Mouse (Mus musculus) bone marrow macrophage, adult 2 months (primary cell): ENCODE measurements around the gene Myo6. TPM values are rescaled to one million over a fixed set of nuclear protein-coding genes. Genes with fewer than 3 reads are reported as not detected.

Experiments
- H3K27ac ChIP-seq: 2 replicates; pipeline ENCODE4 v1.5.1; 2012; ENCODE audit warnings: low read depth, low read length; ENCODE audit not compliant: insufficient read depth
- H3K4me1 ChIP-seq: 2 replicates; pipeline ENCODE4 v1.6.1; 2012; ENCODE audit warnings: low read length; ENCODE audit not compliant: control insufficient read depth, insufficient read depth
- H3K4me3 ChIP-seq: 2 replicates; pipeline ENCODE4 v1.5.1; 2012; ENCODE audit warnings: mild to moderate bottlenecking, low read length, moderate library complexity; ENCODE audit not compliant: insufficient read depth
- CTCF ChIP-seq: IDR thresholded peaks from 2 replicates; pipeline ENCODE4 v1.5.1; 2012; ENCODE audit warnings: low read depth, mild to moderate bottlenecking, low read length, moderate library complexity
- POLR2A ChIP-seq: IDR thresholded peaks from 2 replicates; pipeline ENCODE4 v1.6.1; 2012; ENCODE audit warnings: mild to moderate bottlenecking, low read depth, low read length, borderline replicate concordance
- polyA plus RNA-seq: library from polyadenylated mRNA; stranded (reverse); fragments of >200 nt; gene quantifications from 2 replicates; pipeline ENCODE4 v1.2.4, GENCODE M21; 2012; ENCODE audit not compliant: missing spikeins, insufficient read depth, insufficient read length

The Myo6 gene
- polyA plus RNA-seq, 1 experiment: 2.5 TPM

DNA sequence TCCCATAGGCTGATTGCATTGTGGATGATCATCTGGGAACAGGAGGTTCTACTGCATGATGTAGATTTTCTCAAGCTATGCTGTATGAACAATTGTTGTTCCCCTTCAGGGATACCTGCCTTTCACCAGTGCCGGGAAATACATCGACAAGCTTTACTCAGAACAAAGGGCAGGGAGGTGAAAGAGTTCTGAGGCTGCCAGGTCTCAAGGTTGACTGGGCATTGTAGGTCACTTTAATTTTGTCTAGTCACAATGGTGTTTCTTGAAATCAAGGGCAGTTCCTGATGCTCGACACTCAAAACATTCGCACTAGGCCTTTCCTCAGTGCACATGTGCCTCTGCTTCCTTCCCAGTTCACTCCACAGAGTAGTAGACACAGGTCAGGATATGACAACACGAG is 15.9 kb downstream of the Myo6 start:
- no peak overlapping the region for H3K27ac ChIP-seq
- no peak overlapping the region for H3K4me3 ChIP-seq
- TF ChIP-seq CTCF (no peak), POLR2A (no peak)
- no peaks in the 10 kb centered on the region for H3K4me1 ChIP-seq

DNA sequence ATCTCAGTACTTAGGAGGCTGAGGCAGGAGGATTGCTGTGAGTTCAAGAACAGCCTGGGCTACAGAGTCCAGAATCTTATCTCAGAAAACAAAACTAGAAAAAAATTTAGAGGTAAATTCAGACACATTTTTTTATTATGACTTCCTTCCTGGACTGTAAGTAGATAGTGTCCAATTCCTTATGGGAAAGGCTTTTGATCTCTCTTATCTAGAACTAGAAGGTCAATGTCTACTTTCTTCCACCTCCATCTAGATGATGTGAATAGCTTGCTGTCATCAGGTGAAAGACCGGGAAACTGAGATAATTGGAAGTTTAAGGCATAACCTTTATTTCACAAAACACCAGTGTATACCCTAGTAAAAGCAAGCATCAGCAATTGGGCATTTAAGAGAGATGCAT is 16.9 kb downstream of the Myo6 start:
- no peak overlapping the region for H3K4me3 ChIP-seq
- no peak for TF ChIP-seq CTCF
- TF ChIP-seq POLR2A: no peak
- H3K4me1 ChIP-seq: no peaks in the 10 kb centered on the region
- H3K27ac ChIP-seq: no peak overlapping the region

GRCm38 (mm10) chr9:80184138-80184537 is 19.3 kb downstream of the Myo6 start:
- H3K4me3 ChIP-seq: no peak overlapping the region
- H3K27ac ChIP-seq: no peak overlapping the region
- no peaks in the 10 kb centered on the region for H3K4me1 ChIP-seq
- TF ChIP-seq CTCF (no peak), POLR2A (no peak)

DNA sequence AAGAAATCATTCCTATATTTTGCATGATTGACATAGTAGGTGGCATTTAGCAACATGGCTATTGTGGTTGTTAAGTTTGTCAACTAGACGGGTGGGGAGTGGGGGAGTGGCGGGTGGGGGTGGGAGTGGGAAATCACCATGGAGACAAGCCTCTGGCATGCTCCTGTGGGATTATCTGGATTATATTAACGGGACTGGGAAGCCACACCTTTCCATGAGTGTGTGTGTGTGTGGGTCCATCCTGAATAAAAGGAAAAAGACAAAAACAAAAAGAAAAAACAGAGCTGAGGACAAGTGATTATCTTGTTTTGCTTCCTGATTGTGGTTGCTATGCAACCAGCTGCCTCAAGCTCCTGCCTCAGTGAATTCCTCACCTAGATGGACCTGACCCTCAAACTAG is 20.9 kb downstream of the Myo6 start:
- H3K27ac ChIP-seq: no peak overlapping the region
- H3K4me1 ChIP-seq: no peaks in the 10 kb centered on the region
- no peak overlapping the region for H3K4me3 ChIP-seq
- TF ChIP-seq CTCF: no peak
- TF ChIP-seq POLR2A: no peak

DNA sequence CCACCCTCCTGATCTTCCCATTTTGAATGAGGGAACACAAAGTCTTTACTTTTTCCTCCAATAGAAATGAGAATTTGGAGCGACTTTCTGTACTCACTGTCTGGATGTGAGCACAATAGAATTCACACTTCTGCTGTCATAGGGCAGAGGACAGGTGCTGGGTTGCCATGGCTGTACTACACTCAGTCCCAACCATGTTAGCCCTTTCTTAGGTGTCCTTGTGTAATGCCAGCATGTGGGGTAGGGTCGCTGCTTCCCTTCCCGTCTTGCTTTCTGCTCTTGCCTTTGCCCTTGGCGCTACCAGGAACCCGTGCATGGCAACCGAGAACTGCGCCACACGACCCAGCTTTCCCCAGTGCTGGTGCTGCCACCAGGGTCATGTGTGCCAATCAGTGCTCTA is 21.9 kb downstream of the Myo6 start:
- TF ChIP-seq POLR2A (no peak), CTCF (no peak)
- Histone ChIP-seq H3K4me1 (no peaks in the 10 kb centered on the region), H3K27ac (no peak overlapping the region), H3K4me3 (no peak overlapping the region)

GRCm38 (mm10) chr9:80188324-80188893 is 23.6 kb downstream of the Myo6 start:
- TF ChIP-seq POLR2A: no peak
- TF ChIP-seq CTCF: no peak
- H3K4me3 ChIP-seq: no peak overlapping the region
- H3K4me1 ChIP-seq: no peaks in the 10 kb centered on the region
- no peak overlapping the region for H3K27ac ChIP-seq

- no peak for TF ChIP-seq CTCF
- TF ChIP-seq POLR2A: no peak
- Histone ChIP-seq H3K4me3 (no peak overlapping the region), H3K4me1 (no peaks in the 10 kb centered on the region), H3K27ac (no peak overlapping the region)
Measured at GRCm38 (mm10) chr9:80191240-80191639, 26.4 kb downstream of the Myo6 start.

- TF ChIP-seq CTCF: no peak
- TF ChIP-seq POLR2A: no peak
- Histone ChIP-seq H3K27ac (no peak overlapping the region), H3K4me1 (no peaks in the 10 kb centered on the region), H3K4me3 (no peak overlapping the region)
Measured at GRCm38 (mm10) chr9:80192324-80192723, 27.5 kb downstream of the Myo6 start.

GRCm38 (mm10) chr9:80194446-80194845 is 29.6 kb downstream of the Myo6 start:
- H3K4me1 ChIP-seq: no peaks in the 10 kb centered on the region
- no peak for TF ChIP-seq POLR2A
- TF ChIP-seq CTCF: no peak
- H3K27ac ChIP-seq: no peak overlapping the region
- no peak overlapping the region for H3K4me3 ChIP-seq

DNA sequence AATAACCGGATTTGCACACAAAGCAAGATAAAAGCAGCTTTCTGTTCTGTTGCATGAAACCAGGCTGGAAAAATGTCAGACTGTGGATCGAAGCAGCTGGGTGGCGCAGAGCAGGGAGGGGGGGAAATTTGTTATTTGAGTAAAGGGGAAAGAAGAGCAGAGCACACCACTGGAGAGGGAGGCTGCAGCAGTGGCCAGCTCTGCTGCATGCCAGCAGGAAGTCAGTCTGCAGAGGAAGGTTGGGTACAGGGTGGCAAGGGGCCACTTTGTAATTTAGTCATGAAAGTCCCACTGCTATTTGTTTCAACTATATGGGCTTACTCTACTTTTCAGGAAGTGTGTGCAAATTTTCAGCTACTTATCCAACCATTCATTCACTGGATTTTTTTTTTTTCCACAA is 31.3 kb downstream of the Myo6 start:
- H3K4me1 ChIP-seq: no peaks in the 10 kb centered on the region
- TF ChIP-seq POLR2A (no peak), CTCF (no peak)
- no peak overlapping the region for H3K4me3 ChIP-seq
- H3K27ac ChIP-seq: no peak overlapping the region

- no peak for TF ChIP-seq CTCF
- no peak for TF ChIP-seq POLR2A
- H3K4me3 ChIP-seq: no peak overlapping the region
- no peaks in the 10 kb centered on the region for H3K4me1 ChIP-seq
- H3K27ac ChIP-seq: no peak overlapping the region
Measured at GRCm38 (mm10) chr9:80197233-80197632, 32.4 kb downstream of the Myo6 start.
